Mouse (Mus musculus): ENCODE measurements around the gene Msn. TPM values are rescaled to one million over a fixed set of nuclear protein-coding genes. Genes with fewer than 3 reads are reported as not detected.

The Msn gene
- polyA plus RNA-seq (2014; fragmentation: Illumina TruSeq; extraction: RNeasy Lipid Tissue Mini Kit (QIAGEN cat#74804); ENCODE audit: low read depth, low replicate concordance) = 75.2 TPM

DNA sequence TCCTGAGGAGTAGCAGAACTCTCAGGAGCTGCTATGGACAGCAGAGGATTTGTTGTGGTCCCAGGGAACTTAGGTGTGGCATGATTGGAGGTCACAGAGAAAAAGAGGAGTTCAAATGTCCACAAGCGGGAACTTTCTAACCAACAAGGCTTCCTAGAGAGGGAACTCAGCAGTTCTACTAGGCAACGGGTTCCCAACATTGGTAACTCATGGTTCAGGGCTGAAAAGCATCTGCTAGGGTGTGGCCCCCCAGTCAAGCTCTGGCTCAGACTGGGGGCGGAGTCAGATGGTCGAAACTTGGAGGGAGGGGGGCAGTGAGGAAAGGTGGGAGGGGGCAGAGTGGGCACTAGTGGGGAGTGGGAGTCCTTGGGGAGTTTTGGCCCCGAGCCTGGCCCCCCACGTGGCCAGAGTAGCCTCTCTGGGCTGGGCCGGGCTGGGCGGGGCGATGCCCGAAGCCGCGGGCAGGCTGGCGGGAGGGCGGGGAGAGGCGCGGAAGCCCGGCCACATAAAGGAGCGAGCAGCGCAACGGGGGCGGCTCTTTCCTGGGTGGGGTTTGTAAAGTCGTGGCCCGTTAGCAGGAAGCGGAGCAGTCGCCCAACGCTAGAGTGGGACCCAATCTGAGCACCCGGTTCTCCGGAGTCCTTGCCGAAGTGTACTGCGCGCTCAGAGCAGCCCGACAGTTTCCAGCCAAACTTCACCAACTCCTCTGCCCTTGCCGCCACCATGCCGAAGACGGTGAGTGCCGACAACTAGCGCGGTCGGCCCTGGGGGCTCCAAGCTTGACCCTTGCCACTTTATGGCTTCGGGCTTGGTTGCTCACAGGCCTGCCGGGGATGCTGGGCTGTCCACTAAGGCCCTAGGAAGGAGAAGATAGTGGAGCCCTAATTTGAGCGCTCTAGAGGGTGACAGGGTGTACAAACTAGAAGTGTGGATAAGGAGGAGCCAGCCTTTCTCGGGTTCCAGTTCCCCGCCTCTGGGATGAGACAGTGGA, at the start of gene Msn:
Gene Msn, plus strand, starts transcription at position 534 of the 991 bp plus-strand sequence.

Other genes starting within 250 kb of the Msn start
- gene Las1l, start 139.1 kb upstream of the Msn start, polyA plus RNA-seq (2014; fragmentation: Illumina TruSeq; extraction: RNeasy Lipid Tissue Mini Kit (QIAGEN cat#74804); ENCODE audit: low read depth, low replicate concordance) = 51.8 TPM
- gene Vsig4, start 197.4 kb downstream of the Msn start, polyA plus RNA-seq (2014; fragmentation: Illumina TruSeq; extraction: RNeasy Lipid Tissue Mini Kit (QIAGEN cat#74804); ENCODE audit: low read depth, low replicate concordance) = 1.1 TPM

All from adipose tissue, adult 10 weeks (tissue).